Mouse (Mus musculus): ENCODE data around the gene Trcg1.

GRCm38 (mm10) chr9:57260940-57261339, 24.6 kb downstream of the Trcg1 start:
- TF ChIP-seq CTCF (conservative IDR thresholded peaks at IDR 0.05; ENCODE audit: low read length) (no peak), POU5F1 (IDR thresholded peaks at IDR 0.05; ENCODE audit: borderline replicate concordance, low read length) (no peak)

All from E14TG2a.4 (cell line).